Mouse (Mus musculus): ENCODE measurements at regions not wholly inside any gene's neighbourhood (a gene's known extent, or its start where the extent isn't known, plus 50 kb on each side); places are given as distances from the start of the nearest gene placed in this dataset.
"Not testable (repeated sequence)": the region's sequence is repeated elsewhere in the genome, so short reads cannot be mapped to it uniquely, and the experiment has no call there.

DNA sequence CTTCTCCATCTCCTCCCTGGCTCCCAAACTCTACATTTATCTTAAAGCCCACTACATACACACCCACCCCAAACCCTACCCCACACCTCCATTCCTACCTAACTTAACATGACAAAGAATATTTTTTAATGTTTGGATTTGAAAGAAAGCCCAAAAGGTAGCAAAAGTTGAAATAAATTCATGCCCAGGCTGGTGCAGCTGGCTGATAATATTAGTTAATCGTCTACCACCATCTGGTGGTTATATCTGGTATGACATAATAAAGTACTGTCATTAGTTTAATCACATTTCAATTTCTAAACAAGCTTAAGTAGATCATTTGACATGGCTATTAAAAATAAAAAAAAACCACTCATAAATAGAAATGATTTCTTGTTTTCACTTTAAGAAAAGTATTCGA is 389.8 kb upstream of the Klhl1 start:
- DNase-seq (ENCODE audit: low spot score in 2 of 2), result no peak

DNA sequence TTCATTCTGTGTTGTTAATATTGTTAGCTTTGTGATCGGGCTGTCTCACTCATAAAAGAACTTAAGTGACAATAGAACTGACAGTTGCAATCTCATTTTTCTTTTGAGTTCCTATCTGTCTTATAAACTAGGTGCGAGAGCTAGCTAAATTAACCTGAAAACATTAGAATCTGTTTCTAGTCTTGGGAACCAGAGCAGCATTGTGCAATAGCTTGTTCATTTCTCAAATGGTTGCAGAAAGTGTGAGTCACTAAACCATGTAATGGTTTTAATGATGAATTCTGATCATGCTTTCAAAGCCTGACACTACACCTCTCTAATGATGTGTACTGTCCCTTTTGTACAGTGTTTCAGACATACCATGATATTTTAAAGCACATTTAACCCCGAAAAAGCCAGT is 360.8 kb upstream of the Klhl1 start:
- DNase-seq (ENCODE audit: low spot score in 2 of 2), result no peak

DNA sequence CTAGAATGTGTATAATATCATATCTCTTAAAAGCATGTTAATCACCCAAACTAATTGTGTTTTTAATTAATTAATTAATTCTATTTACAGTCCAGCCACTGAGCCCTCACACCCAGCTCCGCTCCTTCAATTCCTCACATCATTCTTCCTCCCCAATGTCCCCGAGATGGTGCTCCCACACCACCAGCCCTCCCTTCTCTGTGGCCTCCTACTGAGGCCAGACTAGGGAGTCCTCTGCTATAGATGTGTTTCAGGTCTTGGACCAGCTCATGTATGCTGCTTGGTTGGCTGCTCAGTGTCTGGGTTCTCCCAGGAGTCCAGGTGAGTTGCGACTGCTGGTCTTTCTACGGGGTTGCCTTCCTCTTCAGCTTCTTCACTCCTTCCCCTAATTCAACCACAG is 353.1 kb upstream of the Klhl1 start:
- DNase-seq (ENCODE audit: low spot score in 2 of 2), result no peak

DNA sequence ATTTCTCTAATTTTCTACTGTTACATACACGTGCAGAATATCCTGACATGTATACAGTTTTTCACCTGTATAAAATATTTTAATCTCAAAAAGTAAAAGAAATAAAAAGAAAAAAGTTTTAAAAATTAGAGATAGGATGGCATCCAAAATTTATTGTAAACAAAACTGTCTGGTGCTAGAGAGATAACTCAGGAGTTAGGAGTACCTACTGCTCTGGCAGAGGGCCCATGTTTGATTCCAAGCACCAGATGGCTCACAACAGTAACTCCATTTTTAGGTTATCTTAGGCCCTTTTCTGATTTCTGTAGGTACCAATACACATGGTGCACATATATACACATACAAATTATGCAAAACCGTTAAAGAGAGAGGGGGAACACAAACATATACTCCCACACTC is 320.0 kb upstream of the Klhl1 start:
- no peak for DNase-seq (ENCODE audit: low spot score in 2 of 2)

DNA sequence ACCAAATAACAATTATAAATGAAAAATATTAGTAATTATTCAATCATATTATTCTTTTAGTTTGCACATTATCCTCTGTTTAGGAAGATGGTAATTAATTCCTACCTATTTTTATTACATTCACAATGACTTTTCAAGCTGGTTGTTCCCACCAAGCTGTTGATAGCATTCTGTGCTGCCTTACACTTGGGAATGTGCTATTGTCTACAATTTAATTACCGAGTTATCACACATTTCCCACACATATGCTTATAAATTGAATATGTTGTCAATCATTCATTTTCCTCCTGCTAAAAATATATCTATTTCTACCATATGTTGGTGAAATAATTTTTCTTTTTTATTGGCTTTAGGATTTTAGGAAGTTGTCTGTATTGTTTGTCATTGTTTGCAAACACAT is 306.2 kb upstream of the Klhl1 start:
- no peak for DNase-seq (ENCODE audit: low spot score in 2 of 2)

DNA sequence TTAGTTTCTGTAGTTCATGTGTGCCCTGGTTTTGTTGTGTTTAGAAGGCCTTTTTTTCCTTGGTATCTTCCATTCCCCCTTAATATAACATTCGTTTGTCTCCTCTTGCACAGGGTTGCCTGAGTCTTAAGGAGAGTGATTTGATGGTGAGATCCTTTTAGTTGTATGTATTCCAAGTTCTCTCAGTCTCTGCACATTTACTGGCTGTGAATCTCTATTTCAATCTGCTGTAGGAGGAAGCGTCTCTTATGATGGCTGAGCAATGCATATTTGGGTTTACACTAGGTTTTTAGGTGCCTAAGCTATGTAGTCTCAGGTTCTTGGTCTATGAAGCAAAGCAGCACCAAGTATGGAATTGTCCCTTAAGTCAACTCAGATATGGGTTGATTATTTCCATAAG is 296.8 kb upstream of the Klhl1 start:
- no peak for DNase-seq (ENCODE audit: low spot score in 2 of 2)

DNA sequence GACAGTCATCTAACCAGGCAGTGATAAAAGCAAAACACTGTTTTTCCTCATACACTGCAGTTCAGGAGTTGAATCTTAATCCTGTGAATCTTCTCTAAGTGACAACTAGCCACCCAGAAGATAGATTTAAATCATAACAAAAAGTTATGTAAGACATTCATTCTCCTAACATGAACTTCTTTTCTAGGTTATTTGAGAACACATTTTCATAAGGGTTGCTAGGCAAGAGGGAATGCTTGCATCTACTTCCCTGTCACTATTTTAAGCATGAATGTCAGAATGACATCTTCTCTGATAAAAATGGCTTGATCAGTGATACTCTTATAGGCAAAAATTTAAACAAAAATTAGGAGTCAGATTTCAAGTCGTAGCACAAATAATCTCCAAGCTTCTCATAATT is 286.4 kb upstream of the Klhl1 start:
- no peak for DNase-seq (ENCODE audit: low spot score in 2 of 2)

DNA sequence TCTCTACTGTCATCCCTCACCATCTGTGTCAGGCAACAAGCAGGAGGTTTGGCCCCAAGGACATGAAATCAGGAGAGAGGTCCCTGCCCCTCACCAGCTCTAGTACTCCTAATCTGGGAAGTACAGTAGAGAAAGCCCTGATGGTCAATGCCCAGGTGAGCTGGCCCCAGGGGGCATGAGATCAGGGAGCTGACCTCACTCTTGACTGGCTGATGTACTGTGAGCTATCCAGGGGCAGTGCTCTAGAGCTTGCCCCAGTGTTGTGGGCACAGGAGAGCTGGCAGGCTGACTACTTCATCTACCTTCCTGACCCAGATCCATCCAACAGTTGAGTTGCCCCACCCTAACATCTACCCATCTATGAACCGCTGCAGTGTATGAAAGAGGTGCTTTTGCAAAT is 275.9 kb upstream of the Klhl1 start:
- peak in 1 of 2 experiments; percentile 51 for DNase-seq (ENCODE audit: low spot score in 2 of 2)

DNA sequence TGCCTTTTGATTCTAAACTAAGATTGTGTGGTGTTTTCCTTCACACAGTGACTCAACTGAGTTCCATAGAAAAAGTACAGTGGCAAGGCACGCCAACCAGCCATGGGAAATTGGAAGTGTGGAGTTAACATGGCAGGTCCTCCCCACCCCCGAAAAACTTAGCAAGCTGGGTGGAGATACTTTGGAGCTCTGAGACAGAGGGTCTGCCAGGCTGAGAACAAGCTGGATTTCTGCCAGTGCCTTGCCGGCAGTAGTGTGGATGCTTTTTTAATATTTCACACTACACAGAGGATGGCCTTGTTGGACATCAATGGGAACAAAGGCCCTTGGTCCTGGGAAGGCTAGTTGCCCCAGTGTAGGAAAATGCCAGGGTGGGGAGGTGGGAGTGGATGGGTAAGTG is 269.0 kb upstream of the Klhl1 start:
- DNase-seq (ENCODE audit: low spot score in 2 of 2), result peak in 1 of 2 experiments; percentile 52

DNA sequence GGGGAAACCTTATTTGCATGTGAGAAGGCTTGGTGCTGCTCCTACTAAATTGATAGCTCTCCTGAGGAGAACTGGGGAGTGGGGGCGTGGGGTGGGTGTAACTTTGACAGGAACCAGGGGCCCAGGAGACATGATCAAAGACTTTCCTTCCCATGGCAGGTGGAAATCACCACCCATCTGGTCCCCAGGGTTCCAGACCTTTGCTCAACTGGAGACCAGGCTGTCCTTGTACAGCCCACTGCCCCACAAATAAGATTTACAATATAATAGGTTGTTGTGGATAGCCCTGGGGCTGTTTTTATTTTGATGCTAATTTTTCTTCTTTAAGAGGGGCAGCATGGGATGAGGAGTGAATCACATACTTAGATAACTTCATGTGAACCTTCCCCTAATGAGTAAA is 268.4 kb upstream of the Klhl1 start:
- no peak for DNase-seq (ENCODE audit: low spot score in 2 of 2)

DNA sequence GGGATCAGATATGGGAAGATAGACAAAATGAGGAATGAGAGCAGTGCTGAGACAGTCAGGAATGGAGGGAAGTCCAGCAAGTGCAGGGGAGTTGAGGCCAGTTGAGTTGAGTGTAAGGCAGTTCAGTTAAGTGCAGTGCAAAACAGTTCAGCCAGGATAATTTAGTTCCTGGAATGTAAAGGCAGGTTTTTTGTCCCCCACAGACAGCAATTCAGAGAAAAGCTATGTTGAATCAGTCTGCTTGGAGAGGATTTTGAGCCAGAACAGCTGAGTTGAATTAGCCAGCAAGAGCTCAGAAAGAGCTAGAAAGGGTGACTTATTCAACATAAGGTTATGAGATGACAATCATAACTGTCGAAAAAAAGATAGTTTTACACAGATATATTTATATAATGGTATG is 256.9 kb upstream of the Klhl1 start:
- DNase-seq (ENCODE audit: low spot score in 2 of 2), result no peak

DNA sequence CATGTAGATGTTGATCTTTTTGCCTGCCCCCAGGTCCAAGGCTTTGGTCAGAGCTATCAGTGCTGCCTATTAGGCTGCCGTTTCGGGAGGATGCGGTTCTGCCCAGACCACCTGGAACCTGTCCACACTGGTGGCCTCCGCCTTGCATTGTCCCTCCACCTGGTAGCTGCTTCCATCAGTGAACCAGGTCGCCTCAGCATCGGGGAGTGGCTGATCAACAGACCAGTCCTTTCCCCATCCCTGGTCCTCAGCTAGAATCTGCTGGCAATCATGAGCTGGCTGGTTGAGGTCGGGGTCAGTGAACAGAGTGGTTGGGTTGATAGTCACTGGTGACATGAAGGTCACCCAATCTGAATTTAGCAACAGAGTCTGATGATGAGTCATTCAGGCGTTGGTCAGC is 241.7 kb upstream of the Klhl1 start:
- peak in 1 of 2 experiments; percentile 59 for DNase-seq (ENCODE audit: low spot score in 2 of 2)

DNA sequence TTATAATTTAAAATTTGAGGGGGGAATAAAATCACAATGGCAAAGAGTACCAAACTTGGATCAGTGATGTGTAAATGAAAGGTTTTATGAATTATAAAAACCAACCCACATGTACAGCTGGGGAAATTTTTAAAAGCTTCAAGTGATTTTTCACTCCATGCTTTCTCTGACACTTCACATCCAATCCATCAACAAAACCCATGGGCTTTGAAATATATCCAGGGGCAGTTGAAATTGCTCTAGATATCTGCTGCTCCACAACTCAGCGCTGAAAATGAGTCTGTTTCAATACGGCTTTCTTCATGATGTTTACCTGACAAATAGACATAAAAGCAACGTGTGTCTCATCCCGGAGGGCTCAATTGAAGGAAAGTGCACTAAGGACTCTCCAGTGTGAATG is 214.3 kb upstream of the Klhl1 start:
- DNase-seq (ENCODE audit: low spot score in 2 of 2), result no peak

DNA sequence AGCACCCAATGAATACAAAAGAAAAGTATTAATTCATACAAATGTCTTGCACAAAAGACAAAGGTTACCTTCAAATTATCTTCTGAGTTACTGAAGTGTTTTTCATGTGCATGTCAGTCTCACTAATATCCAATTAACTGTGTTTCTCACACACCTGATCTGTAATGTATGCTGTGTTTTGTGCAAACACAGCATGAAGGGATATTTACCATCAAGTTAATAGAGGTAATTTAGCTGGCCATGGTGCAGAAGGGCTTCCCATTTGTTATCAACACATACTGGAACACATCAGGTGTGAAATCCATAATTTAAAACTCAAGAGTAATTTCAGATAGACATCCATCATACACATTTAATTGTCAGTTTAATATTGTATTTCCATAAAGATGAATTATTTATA is 178.2 kb upstream of the Klhl1 start:
- DNase-seq (ENCODE audit: low spot score in 2 of 2), result no peak

DNA sequence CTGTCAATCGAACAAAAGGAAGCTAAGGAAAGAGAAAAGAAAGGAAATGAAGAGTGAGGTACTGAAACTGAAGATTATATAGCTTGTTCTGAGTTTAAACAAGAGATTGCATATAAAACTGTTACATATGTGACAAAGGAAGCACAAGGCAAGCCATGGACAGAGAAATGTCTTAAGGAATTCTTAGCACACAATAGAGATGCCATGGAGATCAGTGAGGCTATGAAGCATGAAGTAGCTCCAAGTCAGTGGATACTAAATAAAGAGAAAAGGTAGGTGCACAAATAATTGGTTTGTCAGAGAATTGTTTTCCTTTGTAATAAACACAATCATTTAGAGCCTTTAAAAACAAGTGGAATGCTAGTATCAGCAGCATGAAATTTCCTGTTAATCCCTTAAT is 172.0 kb upstream of the Klhl1 start:
- DNase-seq (ENCODE audit: low spot score in 2 of 2), result no peak

DNA sequence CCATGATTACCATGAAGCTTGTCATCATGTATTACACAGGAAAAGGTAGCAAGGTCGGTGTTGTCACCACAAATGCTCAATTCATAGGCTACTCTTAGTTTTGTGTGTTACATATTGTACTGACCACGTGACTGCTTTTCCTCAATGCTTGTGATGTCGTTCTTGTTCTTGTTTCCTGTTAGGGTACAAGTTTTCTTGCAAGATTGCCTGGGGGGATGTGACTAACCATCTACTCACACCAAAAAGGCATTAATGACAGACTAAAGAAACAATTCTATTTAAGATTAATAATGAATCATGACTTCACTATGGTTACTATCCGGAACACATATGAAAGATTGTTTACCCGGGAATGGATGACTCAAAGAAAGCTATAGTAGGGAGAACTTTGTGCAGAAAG is 165.0 kb upstream of the Klhl1 start:
- no peak for DNase-seq (ENCODE audit: low spot score in 2 of 2)

DNA sequence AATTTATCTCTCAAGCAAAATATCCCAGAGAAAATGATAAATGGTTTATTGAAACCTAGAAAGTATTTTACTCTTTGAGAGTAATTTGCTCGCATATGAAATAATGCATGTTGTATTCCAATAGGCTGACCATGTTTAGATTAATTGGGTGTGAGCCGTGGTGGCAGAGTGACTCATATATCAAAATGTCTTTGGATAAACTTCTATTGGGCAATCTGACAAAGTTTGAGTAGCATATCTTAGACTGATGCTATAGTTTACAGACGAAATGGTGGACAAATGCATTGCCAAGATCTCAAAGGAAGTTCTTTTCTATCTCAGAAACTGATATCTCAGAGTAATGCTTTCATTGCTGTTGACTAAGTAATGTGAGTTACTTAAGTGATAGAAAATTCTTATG is 162.8 kb upstream of the Klhl1 start:
- no peak for DNase-seq (ENCODE audit: low spot score in 2 of 2)

DNA sequence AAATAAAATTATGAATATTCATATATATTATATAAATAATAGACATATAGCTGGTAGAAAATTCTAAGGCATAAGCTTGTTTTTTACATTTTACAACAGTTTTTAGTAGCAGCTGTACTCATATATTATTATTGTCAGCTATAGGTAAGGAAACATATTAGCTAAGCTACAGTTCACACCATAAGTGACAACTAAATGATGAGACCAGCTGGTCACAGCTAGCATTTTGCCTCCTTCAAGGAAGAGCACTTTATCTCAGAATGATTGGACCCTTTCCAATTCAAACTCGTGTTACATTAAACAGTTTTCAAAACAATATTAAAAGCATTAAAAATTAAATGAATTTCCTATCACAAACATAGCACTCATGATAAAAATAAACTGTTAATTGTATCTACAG is 157.3 kb upstream of the Klhl1 start:
- DNase-seq (ENCODE audit: low spot score in 2 of 2), result no peak

DNA sequence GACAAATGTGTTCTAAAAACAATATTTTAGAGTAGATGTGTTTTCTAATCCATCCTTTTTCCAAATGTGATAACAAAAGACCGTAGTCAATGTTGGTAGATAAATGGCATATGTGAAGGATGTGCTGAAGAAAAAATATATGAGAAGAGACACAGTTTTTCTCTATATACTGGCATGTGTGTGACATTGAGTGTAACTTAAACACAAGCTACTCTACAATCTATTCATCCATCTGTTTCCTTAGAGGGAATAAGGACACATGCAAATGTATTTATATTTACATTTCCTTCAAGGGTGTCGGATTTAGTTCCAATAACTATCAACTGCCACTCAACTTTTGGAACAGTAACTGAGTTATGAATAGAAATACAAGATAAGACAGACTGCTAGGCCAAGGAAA is 149.7 kb upstream of the Klhl1 start:
- no peak for DNase-seq (ENCODE audit: low spot score in 2 of 2)

DNA sequence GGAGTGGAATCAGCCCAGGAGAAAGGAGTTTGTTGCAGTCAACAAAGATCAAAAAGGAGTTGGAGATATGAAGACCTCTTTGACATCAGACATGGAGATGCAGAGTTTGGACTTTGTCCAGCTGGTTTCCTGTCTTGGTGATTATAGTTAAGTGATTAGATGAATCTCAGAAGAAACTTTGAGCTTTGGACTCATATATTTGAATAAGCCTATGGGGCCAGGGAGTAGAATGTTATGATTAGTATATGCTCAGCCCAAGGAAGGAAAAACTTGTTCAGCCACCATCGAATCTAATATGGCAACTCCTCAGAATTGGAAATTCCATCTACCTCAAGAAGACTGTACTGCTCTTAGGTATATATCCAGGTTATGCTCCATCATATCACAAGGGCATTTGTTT is 137.6 kb upstream of the Klhl1 start:
- DNase-seq (ENCODE audit: low spot score in 2 of 2), result no peak

DNA sequence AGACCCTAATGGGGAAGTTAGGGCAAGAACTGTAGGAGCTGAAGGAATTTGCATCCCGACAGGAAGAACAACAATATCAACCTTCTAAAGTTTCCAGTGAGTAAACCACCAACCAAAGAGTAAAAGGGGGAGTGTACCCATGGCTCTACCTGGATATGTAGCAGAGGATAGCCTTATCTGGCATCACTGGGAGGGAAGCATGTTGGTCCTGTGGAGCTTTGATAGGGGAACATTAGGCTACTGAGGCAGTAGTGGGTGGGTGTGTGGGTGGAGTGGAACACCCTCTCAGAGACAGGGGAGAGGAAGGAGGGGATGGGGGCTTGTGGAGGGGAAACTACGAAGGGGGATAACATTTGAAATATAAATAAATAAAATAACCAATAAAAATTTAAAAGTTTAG is 111.4 kb upstream of the Klhl1 start:
- DNase-seq (ENCODE audit: low spot score in 2 of 2), result no peak

DNA sequence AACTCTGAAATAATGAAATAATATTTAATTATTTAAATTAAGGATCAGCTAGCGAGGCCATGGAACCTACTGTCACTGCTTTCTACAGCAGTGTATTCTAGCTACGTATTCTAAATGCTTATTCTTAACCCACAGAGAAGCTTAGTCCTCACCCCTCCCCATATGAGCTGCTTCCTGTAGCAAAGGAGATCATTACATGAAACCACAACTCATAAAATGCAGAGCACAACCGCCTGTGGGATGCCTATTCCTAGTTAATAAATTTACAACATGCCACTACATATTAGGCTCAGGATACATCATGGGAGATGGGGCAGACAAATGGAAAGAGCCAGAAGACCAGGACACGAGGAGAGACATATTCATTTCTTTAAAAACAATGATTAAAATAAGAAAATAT is 87.8 kb upstream of the Klhl1 start:
- DNase-seq (ENCODE audit: low spot score in 2 of 2), result no peak

DNA sequence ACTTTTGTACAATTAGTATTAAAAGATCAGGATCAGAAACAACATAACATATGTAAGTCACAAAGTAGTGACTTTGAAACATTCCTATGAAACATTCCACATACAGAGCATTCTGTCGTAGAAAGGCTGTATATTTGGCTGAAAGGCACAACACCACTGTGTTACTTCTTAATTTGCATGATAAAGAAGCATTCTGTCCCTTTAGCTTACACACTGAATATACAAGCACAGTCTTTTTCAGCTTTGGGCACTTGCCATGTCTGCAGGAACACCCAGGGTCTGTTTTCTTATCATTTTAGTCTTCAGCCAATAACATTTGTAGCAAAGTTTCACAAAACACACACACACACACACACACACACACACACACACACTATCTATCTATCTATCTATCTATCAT is 82.2 kb upstream of the Klhl1 start:
- DNase-seq (ENCODE audit: low spot score in 2 of 2), result not testable (repeated sequence)

DNA sequence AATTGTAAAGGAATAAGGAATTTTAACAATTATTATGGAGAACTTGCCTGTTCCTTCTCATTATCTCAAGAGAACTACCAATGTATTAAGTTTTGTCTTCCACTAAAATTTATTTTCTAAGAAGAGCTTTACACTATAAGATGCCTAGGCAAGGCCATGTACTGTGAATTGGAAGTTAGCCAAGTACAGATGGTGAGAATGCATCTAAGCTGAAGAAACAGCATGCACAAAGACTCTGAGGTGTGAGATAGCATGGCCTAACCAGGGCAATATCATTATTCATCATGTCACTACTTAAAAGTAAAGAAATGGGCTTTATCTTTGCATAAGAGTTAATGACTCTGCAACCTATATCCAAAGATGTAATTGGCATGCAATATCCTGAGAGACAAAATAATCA is 73.1 kb upstream of the Klhl1 start:
- no peak for DNase-seq (ENCODE audit: low spot score in 2 of 2)

All from urinary bladder, postnatal 4 days (tissue).